ENCODE assay signal across 26 mouse cellular contexts in the genomic region with DNA sequence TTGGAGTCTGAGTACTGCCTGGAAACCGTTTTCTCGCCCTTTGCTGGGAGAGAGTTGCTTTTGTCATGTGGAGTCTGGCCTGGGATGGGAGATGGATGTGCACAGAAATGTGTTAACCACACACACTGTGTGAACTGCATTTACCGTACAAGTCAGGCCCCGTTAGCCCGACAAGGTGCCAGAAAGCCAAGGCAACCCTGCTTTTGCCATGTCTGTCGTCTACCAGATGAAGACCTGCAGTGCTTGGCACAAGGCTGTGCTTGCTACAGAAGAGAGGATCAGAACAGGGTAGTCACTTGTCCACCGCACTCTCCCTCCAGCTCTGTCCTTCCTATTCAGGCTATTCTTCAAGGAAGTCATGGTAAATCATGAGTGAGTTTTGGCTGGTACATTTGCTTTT.
DNase-seq lines count a peak whose midpoint lies in the region; ATAC-seq and TF ChIP-seq lines count a peak whose summit lies in the region.
"Had no signal": no experiment of that assay in that cellular context is flagged by ENCODE, and none has a peak within 500 bp of the region (broad histone marks: within the 10 kb centered on the region; RNA-seq: fewer than 3 reads in every experiment).

No protein-coding gene starts in this region.

- no peaks in the 10 kb centered on the region for H3K9me3 ChIP-seq in hindbrain, embryonic 15.5 days
- no peaks in the 10 kb centered on the region for H3K9me3 ChIP-seq in hindbrain, embryonic 12.5 days (replicated peaks)
- H3K9me3 ChIP-seq in hindbrain, embryonic 16.5 days (ENCODE audit: control insufficient read depth, low read length) = no peaks in the 10 kb centered on the region
- H3K9me3 ChIP-seq: embryonic facial prominence, embryonic 15.5 days; heart, embryonic 12.5 days; megakaryocyte, embryonic 14.5 days had no signal

- no peak for TF ChIP-seq POLR2A in brain, embryonic 14.5 days (IDR thresholded peaks at IDR 0.05; ENCODE audit: borderline replicate concordance, extremely low read depth, insufficient read depth, insufficient read length, poor library complexity, severe bottlenecking)

- no peaks in the 10 kb centered on the region for H3K27me3 ChIP-seq in hindbrain, embryonic 15.5 days
- H3K27me3 ChIP-seq in hindbrain, embryonic 12.5 days = 0 out of 2 replicates have a peak, but pooled peaks cover 4% of the 10 kb centered on the region
- no peaks in the 10 kb centered on the region for H3K27me3 ChIP-seq in hindbrain, embryonic 16.5 days (replicated peaks; ENCODE audit: control insufficient read depth, insufficient read depth, low read length)
- H3K27me3 ChIP-seq: embryonic facial prominence, embryonic 15.5 days; Patski had no signal

- ATAC-seq in hindbrain, embryonic 15.5 days (ENCODE audit: low FRiP score, low read depth) = no peak
- no peak for ATAC-seq in hindbrain, embryonic 12.5 days (ENCODE audit: low FRiP score)
- peak; percentile 49; the same call in 1 of the 2 replicates for ATAC-seq in hindbrain, embryonic 16.5 days
- ATAC-seq: CD4-positive, CD25-positive, alpha-beta regulatory T cell, adult 4 months; inflammation-experienced regulatory T-cells, adult 6 months; Patski had no signal

- H3K4me1 ChIP-seq in hindbrain, embryonic 15.5 days (replicated peaks) = 0 out of 2 replicates have a peak, but pooled peaks cover 10% of the 10 kb centered on the region
- peaks cover 40% of the 10 kb centered on the region for H3K4me1 ChIP-seq in hindbrain, embryonic 12.5 days
- H3K4me1 ChIP-seq in hindbrain, embryonic 16.5 days (ENCODE audit: control insufficient read depth, insufficient read depth, low read depth, low read length) = peaks cover 8% of the 10 kb centered on the region
- H3K4me1 ChIP-seq: megakaryocyte, embryonic 14.5 days had no signal

- TF ChIP-seq CTCF in brain, embryonic 14.5 days (IDR thresholded peaks at IDR 0.05; ENCODE audit: borderline replicate concordance, extremely low read depth, insufficient read depth, insufficient read length) = no peak

- no peak overlapping the region for H3K9ac ChIP-seq in hindbrain, embryonic 15.5 days
- H3K9ac ChIP-seq in hindbrain, embryonic 12.5 days = no peak overlapping the region
- no peak overlapping the region for H3K9ac ChIP-seq in hindbrain, embryonic 16.5 days (ENCODE audit: low read depth, low read length)
- H3K9ac ChIP-seq: embryonic facial prominence, embryonic 15.5 days; heart, embryonic 12.5 days had no signal

- DNase-seq in cerebellum, postnatal 14 days = peak; percentile 49 to 53
- DNase-seq in cerebellum, adult 11-12 months = no peak
- DNase-seq in brain, embryonic 14.5 days (ENCODE audit: low read depth) = peak; percentile 53
- DNase-seq in thymus, adult 18-20 months = no peak
- DNase-seq in adrenal gland, postnatal 25 days = no peak
- DNase-seq: adrenal gland, postnatal 36 days; cerebellum, adult 2 months; gastrocnemius, postnatal 36 days; heart, postnatal 14 days; kidney, adult 2 months; kidney, postnatal 10 days; lung, adult 2 months; right cerebral cortex, postnatal 14 days; spleen, adult 18-20 months; thymus, postnatal 14 days had no signal

- H3K4me2 ChIP-seq in hindbrain, embryonic 15.5 days = no peak overlapping the region
- H3K4me2 ChIP-seq in hindbrain, embryonic 12.5 days (replicated peaks) = no peak overlapping the region
- no peak overlapping the region for H3K4me2 ChIP-seq in hindbrain, embryonic 16.5 days (ENCODE audit: low read length)
- H3K4me2 ChIP-seq: embryonic facial prominence, embryonic 15.5 days; heart, embryonic 12.5 days; liver, embryonic 11.5 days had no signal

- no peaks in the 10 kb centered on the region for H3K36me3 ChIP-seq in hindbrain, embryonic 15.5 days
- H3K36me3 ChIP-seq in hindbrain, embryonic 12.5 days = no peaks in the 10 kb centered on the region
- no peaks in the 10 kb centered on the region for H3K36me3 ChIP-seq in hindbrain, embryonic 16.5 days (ENCODE audit: control insufficient read depth, insufficient read depth, low read length)
- H3K36me3 ChIP-seq: embryonic facial prominence, embryonic 15.5 days; heart, embryonic 12.5 days had no signal

- H3K27ac ChIP-seq in hindbrain, embryonic 15.5 days (replicated peaks) = 0 out of 2 replicates have a peak overlapping the region, but pooled peaks have one; percentile 29
- no peak overlapping the region for H3K27ac ChIP-seq in hindbrain, embryonic 12.5 days
- H3K27ac ChIP-seq in hindbrain, embryonic 16.5 days (ENCODE audit: low read depth, low read length) = no peak overlapping the region
- H3K27ac ChIP-seq: embryonic facial prominence, embryonic 15.5 days; left cerebral cortex, adult 2 months had no signal

- 48% methylated on average over 7 of the region's 7 CpGs for WGBS in hindbrain, embryonic 15.5 days
- WGBS in hindbrain, embryonic 12.5 days = 71% methylated on average over 7 of the region's 7 CpGs
- 42% methylated on average over 7 of the region's 7 CpGs for WGBS in hindbrain, embryonic 16.5 days

- no peak overlapping the region for H3K4me3 ChIP-seq in hindbrain, embryonic 15.5 days
- H3K4me3 ChIP-seq in hindbrain, embryonic 12.5 days = no peak overlapping the region
- no peak overlapping the region for H3K4me3 ChIP-seq in hindbrain, embryonic 16.5 days (ENCODE audit: low read length)
- H3K4me3 ChIP-seq: embryonic facial prominence, embryonic 15.5 days; heart, embryonic 12.5 days; left cerebral cortex, adult 2 months; megakaryocyte, embryonic 14.5 days had no signal

Comparison
In these comparisons a context has a peak if more than half of its experiments do, and no peak if none do; other contexts are left out.
1. DNase-seq: peak in cerebellum, postnatal 14 days (2 of 2) and brain, embryonic 14.5 days (single experiment); none in cerebellum, adult 11-12 months (single experiment), thymus, adult 18-20 months (0 of 2) and adrenal gland, postnatal 25 days (single experiment).